Mouse (Mus musculus) naive thymus-derived CD4-positive, alpha-beta T cell, adult 2 months (primary cell): ENCODE data around the gene Phldb1.

Experiments
- DNase-seq: peaks from one replicate; pipeline ENCODE4 v3.0.0-alpha.2; 2011; ENCODE audit warnings: low read depth

The Phldb1 gene

DNA sequence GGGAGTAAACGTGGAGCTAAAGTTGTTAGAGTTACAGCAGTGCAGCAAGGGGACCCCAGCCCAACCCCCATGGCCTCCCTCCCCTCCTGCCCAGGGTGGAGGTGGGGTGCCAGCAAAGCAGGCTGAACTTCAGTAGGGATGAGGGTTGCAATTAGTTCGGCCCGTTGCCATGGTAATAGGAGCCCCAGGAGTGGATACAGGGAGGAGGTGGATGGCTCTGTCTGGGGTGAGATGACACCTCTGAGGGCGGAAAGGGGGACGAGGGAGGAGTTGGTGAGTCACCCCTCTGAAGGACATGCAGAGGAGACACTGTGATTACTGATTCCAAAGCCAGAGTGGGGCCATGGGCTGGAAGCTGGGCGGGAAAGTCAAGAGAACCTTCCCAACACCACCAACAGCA, 26.1 kb downstream of the Phldb1 start:
- no peak for DNase-seq

DNA sequence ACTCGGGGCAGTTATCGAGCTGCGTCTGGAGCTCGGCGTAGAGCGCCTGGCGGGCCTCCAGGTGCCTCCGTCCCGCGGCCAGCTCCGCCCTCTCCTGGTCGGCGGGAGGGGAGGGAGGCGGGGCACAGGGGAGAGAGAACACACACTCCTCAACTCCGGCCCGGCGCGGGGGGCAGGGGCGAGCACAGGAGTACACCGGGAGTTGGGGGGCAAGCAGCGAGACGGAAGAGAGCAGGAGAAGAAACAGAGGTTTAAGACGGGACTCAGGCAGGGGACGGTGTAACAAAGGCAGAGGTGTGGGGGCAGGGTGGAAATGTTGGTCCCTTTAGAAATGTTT, 26.6 kb downstream of the Phldb1 start:
- DNase-seq = peak; percentile 72

DNA sequence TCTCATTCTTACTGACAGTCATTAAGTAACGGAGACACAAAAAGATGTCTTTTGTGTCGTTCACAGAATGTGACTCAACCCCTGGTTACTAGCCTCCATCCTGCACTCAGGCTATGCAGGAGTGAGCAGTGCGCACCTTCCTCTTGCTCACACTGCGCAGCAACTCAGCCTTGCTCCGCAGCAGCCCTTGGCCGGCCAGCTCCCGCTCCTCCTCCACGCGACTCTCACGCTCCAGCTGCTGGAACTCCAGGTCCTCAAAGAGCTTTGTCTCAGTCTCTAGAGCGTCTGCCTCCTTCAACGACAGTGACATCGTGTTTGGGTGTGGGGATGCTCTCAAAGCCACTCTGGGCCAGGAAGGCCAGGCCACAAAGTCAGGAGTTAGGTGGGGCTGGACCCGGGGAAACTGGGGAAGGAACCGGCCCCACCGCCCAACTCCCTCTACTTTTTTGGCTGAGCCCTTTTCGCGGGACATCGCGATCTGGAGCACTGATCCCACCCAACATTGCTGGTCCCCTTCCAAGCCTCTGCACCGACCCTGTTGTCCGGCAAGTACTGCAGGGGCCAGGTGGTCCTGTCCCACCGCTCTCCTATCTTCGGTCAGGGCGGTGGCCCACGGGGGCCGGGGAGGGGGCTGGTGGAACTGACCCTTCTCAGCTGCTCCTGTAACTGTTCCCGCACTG, 27.1 kb downstream of the Phldb1 start:
- no peak for DNase-seq

DNA sequence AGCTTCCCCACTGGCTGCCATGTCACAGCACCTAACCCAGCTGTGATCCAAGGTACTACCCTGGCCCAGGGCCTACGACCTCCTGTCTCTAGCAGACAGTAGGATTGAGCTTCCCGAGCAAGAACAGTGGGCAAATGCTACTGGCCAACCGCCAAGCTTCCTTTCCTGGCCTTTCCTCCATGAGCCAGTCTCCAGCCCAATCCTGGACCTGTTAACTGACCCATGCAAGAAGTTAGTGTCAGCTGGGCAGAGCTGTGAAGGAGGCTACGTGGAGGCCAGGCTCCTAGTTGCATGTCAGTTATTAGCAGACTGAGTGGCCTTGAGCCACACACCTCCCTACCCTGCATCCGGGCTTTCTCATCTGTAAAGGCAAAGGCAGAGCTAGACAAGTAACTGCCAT, 35.3 kb downstream of the Phldb1 start:
- no peak for DNase-seq

DNA sequence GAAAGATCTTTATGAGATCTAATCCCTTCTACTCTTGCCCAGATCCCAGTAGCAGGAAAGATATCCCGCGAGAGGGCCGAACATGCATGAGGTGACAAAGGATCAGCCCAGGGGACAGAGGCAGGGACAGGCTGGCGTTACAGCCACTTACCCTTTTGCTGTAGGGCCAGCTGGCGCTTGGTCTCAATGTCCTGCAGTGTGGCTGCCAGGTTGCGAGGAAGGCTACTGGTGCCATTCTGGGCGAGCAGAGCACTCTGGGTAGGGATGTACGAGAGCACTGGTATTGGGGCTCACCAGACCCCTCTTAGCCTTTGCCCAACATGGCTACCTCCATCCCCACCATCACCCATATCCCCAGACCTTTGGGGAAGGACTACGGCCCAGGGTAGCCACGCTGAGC, 35.8 kb downstream of the Phldb1 start:
- DNase-seq = no peak

DNA sequence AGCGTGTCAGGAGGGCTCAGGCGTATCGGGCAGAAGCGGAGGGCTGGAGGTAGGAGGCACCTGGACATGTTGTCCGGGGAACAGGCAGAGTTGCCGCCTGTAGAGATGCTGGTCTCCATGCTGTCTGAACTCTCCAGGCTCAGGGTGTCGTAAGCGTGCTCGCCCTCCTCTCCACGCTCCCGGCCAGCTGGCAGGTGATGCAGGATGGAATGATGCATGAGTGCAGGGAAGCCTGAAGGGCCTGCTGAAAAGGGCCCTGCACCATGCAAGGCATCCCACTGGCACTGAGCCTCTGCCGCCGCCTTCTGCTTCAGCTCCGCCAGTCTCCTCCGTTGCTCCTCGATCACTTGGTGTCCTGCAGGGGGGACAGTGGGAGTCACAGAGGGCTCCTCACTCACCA, 37.1 kb downstream of the Phldb1 start:
- no peak for DNase-seq

DNA sequence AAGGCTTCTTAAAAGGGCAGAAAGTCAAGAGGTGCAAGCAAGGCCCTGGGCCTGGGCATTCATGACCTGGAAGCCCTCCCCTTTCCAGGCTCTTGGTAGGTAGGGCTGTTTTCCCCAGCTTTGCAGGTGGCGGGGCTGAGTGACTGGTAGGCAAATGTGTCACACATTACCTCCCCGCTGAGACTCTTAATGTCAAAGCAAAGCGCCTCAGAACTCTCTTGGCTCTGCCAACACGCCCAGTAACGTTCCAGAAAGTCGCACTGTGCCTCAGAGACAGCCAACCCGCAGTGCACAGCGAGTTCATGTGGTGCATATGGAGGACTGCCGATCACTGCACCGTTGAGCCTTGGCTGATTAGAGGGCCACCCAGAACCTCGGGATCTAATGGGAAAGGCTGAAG, 41.9 kb downstream of the Phldb1 start:
- DNase-seq = no peak

DNA sequence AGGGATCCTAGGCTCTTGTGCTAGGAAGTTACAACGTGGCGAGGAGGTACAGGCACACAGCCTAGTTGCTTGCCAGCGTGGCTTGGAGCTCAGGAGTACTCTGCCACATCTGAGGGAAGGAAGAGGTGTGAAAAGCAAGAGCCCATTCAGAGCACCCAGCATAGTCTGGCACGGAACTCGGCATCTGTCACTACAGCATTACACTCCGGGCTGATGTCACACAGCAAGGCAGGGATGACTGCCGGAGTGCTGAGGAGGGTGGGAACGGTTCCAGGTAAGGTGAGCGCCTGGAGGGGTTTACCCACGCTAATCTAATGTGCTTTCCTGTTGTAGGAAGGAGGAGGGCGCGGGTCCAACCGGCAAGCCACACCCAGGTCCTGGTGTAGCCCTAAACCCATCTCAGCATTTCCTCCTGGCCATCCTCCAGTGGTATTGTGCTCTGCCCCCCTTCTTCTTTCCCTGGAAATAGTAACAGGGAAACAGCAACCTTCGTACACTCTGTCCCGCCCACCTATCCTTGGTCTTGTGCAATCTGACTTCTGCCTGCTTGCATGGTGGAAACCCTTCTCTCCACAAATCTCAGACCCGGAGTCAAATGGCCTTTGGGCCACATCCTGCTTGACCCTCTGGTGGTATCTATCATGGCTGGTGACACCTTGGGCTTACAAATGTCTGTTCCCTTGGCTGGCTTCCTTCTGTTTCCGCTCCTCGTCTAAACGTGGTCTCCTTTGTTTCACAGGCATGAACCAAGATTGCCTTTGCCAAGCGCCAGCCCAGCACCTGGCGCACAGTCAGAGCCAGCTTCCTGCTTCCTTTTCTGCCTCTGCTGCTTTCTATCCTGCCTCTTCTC, 43.1 kb downstream of the Phldb1 start:
- peak; percentile 59 for DNase-seq

DNA sequence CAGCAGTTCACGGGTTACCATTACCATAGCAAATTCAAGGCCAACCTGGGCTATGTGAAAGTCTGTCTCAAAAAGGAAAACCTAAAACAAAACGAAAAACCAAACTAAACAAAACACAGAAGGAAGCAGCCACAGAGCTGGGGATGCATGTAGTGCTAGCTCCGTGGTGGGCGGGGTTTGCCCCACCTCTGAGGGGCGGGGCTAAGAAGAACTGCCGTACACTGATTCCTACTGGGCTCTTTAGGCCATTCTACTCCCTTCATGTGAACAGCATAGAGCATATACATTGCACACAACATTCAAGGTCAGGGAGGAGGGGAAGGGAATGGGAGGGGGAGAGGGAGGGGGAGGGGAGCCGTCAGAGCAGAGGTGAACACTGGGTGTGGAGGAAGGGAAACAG, 44.4 kb downstream of the Phldb1 start:
- peak; percentile 91 for DNase-seq

DNA sequence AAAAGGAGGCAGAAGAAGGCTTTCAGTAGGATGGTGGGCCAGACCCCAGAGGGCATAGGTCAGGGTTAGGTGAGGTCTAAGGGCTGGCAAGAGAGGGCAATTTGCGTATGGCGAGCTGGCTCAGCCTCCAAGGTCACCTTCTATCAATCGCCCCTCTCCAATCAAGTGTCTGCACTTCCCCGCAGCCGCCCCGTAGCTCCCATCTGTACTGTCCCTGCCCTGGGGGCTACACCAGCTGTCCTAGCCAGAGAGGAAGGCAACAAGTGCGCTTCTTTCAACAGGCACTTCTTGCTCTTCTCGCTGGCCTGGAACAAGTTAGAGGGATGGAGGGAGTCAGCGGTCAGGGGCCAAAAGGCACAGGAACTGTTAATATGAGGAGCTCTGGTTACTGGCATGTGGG, 47.0 kb downstream of the Phldb1 start:
- DNase-seq = no peak

DNA sequence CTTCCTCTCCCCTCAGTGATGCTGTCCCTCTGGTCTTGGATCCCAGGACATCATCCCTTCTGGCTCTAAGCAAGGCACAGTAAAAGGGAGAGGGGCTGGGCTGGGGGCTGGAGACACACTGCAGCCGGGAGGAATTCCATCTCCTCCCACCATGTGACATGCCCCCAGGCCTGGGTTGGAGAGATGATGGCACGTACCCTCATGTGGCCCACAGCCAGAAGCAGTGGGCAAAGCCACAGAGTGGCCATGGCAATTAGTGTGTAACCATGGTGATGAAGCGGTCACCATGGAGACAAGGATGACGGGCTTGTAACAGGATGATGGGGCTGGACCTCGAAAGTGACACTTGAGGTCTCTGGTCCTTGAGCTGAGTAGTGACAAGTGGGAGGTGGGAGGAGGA, 48.4 kb downstream of the Phldb1 start:
- no peak for DNase-seq

DNA sequence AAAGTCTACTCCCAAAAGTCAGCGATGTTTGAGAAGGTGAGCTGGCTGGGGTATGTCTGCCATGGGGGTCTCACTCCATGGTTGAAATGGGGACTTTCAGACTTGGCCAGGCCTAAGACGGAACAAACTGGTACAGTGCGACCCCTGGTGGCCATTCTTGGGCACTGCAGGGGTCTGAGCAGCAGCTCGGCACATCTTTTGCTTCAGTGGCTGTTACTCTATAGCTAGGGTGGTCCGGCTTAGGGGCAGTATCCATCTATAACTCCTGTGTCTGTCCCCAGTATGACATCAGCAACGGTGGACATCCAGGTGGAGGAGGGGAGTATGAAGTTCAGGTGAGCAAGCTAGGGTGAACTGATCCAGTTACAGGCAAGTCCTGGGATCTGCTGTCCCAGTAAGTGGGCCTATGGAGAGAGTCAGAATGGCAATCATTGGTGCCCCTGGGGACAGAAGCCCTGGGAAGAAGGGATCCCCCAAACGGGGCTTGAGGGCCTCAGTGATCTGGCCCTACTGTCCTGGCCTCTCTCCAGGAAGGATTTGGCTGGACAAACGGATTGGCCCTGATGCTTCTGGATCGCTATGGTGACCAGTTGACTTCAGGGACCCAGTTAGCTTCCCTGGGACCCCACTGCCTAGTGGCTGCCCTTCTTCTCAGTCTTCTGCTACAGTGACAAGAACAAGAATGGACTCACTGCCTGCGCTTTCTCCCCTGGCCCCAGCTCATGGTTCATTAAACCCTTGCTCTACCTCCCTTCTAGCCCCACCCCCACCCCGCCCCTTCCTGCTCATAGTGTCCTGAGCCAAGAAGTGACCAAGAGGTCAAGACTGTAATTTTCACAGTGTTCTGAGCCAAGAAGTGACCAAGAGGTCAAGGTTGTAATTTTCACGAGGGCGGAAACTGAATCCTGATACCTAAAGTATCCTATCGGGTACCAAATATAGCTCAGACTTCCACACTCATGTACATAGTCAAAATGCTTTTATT, 49.4 kb downstream of the Phldb1 start:
- peak; percentile 85 for DNase-seq

DNA sequence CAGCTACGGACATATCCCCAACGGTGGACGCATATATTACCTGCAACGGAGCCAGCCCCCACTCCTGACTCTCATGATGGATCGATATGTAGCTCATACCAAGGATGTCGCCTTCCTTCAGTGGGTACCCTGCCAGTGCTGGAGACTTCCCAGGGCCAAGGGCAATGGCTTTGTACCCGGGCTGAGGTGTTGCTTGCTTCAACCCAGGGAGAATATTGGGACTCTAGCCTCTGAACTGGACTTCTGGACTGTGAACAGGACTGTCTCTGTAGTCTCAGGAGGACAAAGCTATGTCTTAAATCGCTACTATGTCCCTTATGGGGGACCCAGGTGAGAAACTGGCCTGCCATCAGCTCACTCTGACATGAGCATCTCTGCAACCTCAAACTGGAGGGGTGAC, 52.0 kb downstream of the Phldb1 start:
- no peak for DNase-seq

DNA sequence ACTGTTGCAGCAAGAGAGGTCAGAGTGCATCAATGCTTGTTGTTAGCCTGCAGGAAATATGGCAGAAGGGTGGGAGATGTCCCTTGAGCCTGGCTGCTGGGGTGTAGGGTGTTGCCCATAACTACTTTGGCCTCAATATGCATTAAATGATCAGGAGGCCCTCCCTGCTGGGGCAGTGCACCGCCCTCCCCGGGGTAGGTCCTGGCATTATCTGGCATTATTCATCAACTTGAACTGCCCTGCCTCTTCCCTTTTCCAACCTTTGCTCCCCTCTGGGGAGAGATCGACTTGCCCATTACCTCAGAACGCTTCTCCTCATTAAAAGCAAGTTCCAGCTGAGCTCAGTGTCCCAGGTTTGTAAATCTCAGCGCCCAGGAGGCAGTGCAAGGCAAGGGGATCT, 55.4 kb downstream of the Phldb1 start:
- DNase-seq = no peak

DNA sequence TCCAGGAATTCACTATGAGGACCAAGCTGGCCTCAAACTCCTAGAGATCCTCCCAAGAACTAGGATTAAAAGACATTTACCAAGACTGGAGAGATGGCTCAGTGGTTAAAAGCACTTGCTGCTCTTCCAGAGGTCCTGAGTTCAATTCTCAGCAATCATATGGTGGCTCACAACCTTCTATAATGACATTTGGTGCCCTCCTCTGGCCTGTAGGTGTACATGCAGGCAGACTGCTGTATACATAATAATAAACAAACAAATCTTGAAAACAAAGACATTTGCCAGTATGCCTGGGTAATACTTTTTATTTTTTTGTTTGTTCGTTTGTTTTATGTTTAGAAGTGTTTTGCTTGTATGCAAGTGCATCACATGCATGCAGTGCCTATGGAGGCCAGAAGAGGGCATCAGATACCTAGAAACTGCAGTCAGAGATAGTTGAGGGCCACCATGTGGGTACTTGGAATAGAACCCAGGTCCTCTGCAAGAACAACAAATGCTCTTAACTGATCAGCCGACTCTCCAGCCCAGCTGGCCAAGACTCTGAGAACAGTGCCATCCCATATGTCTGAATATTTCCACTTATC, 56.6 kb downstream of the Phldb1 start:
- DNase-seq = peak; percentile 49

DNA sequence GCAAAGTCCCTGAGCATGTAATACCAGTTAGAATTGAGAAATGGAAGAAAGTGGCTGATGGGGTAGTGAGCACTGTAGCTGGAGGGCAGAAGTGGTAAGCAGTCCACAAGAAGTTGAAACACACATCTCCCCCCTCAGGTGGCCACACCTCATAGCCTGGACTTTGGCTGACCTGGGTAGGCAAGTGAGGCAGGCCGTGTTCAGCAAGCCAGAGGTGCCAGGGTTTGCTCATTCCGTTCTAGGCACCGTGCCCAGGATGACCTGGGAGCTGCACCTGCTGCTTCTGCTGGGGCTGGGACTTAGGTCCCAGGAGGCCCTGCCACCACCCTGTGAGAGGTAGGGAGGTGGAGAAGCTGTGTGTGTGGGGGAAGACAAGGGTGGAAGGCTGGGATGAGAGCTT, 62.0 kb downstream of the Phldb1 start, which contains the start of gene Treh:
TSS of gene Treh (plus strand) at position 229 of the 400 bp plus-strand sequence.
- DNase-seq = no peak

DNA sequence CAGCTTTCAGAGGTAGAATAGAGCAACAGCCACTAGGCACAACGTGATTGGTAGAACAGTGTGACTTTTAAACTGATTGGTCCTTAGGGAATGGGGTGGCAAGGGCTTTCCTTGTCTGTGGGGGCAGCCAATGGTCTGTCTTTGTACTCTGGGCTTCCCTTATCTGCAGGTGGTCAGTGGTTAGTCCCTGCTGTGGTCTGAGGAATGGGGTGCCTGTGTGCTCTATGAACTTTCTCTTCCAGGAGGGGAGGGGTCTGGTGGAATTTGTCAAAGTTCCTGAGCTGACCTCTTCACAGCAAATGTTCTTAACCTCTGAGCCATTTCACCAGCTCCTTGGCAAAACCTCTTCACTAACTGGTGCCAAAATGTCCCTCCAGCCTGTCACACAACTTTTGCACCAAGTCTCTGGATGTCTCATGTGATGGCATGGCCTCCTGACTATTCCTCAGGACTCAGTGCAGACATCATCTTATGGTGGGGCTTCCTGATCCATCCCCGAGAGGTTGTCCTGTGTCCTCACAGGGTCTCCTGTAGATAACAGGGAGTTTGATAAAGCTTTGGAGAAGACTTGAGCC, 62.6 kb downstream of the Phldb1 start:
- DNase-seq = no peak

DNA sequence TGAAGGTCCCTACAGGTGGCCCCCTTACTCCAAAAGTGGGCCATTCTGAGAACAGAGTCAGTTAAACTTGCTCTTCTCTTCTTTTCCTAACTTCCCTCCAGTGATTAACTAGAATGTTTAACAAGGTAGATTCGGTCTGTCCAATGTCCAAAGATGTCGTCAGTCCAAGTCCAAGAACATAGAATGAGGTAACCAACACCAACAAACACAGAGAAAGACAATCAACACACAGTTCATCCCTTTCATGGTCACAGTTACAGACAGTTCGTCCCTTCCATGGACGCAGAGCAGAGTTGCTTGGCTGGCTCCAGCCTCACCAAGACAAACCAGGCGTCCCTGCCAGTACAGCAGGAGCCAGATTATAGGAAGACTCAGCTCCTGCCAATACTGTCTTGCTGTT, 63.6 kb downstream of the Phldb1 start:
- DNase-seq = no peak

DNA sequence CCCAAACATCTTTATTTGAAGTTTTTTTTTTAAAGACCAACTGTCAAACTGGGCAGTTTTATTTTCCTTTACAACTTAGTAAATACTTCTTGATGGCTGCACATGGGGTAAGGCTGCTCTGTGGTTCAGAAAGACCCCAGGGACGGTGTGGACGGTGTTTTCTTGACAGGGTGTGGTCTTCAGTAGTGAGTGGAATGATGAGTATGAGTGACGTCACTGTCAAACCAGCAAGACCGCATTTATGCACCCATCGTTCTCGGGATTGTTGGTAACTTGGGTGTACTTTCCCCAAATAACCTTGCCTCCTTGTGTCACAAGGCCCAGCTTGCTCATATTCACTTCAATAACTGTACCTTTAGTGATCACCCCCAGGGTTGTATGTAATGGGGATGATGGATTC, 71.3 kb downstream of the Phldb1 start:
- no peak for DNase-seq

DNA sequence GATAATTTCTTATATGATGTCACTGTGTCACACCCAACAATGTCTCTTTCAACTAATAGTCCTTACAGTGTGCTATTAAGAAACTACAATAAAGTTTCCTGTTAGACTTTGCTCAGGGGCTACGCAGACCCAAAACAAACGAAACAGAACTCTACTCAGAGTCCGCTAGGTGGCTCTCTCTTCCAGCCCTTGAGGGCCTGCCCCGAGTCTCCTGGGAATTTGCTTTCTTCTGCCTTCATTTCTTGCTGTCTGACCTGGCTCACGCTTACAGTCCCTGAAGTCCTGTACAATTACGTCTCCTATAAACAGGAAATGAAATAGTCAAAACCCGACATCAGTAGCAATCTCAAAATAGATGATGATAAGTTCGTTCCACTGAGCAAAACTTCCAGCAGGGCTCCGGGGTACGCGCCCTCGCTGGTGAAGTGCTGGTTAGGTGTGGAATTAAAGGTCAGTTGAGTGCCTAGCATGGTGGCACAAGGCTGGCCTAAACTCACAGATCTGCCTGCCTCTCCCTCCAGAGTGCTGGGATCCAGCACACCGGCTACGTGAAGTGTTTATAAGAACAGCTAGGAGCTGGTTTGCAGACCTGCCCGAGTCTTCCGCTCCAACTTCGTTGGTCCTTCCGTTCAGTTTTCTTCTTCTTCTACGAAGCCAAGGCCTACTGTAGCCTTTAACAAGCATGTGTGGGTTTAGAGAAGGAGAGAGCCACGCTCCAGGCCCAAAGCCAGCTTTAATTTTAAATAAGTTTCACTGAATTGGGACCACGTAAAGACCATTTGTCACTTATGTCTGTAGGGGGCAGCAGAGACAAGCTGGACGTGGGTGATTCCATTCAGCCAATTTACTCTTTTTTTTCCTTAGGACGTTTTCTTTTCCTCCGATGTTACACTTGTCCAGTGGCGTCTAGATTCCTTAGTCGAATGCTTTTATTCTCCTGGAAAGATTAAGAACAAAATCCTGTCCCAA, 79.6 kb downstream of the Phldb1 start:
- DNase-seq = peak; percentile 79

DNA sequence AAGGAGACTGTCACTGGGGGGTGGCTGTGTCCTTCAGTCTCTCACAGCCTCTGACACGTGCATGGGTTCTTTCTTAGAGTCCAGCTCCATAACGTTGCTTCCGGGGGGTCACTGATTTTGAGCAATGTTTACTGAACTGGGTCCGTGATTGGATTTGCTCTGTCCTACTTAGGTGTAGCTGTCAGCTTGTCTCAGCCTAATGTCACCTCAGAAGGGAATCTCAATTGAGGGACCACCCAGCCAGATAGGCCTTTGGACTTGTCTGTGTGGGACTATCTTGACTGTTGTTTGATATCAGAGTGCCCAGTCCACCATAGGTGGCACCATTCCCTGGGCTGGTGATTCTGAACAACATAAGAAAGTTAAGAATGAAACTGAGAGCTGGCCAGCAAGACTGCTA, 81.1 kb downstream of the Phldb1 start:
- no peak for DNase-seq
